Mouse (Mus musculus): Measurements from ENCODE around the gene Aadacl4. TPM values are rescaled to one million over a fixed set of nuclear protein-coding genes. Genes with fewer than 3 reads are reported as not detected.

Gene Aadacl4
- total and polyA plus RNA-seq, 3 experiments: not detected

DNA sequence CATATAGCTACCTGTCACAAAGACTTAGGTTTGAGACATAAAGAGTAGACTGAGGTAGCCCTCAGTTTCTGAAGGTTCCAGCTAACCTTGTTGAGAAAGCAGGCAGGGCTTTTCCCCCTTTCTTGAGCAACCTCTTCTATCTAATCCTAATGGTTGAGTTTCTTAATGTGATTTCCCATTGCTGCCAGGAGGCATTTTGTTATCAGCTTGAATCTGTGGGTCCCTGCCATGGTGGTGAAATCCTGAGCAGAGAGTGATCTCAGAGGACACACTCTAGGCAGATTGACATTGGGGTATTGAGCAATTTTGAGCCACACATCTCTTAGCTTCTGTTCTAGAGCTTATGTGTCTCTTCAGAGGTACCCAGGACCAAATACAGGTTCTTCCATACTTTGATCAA is 24.8 kb downstream of the Aadacl4 start:
- no peaks in the 10 kb centered on the region for H3K27me3 ChIP-seq (ENCODE audit: control insufficient read depth in 1 of 2, insufficient read depth in 2 of 2, low read length in 2 of 2)
- H3K4me3 ChIP-seq (ENCODE audit: control insufficient read depth in 1 of 2, insufficient read depth in 1 of 2, low read depth in 2 of 2, low read length in 2 of 2): no peak overlapping the region
- no peak for TF ChIP-seq NELFE (IDR thresholded peaks at IDR 0.05; ENCODE audit: low read depth, low read length)
- no peak for TF ChIP-seq RAD21 (IDR thresholded peaks at IDR 0.05; ENCODE audit: low read depth, low read length)
- TF ChIP-seq HCFC1 (IDR thresholded peaks at IDR 0.05; ENCODE audit: low read depth, low read length): no peak
- TF ChIP-seq EP300 (IDR thresholded peaks at IDR 0.05; ENCODE audit: low read depth in 1 of 2, low read length in 2 of 2): no peak
- TF ChIP-seq NRF1 (IDR thresholded peaks at IDR 0.05; ENCODE audit: insufficient read depth, low read depth, low read length, poor library complexity, severe bottlenecking): no peak
- no peak for TF ChIP-seq GABPA (IDR thresholded peaks at IDR 0.05; ENCODE audit: low read depth, low read length)
- TF ChIP-seq E2F4 (IDR thresholded peaks at IDR 0.05; ENCODE audit: borderline replicate concordance, low read depth, low read length): no peak
- TF ChIP-seq JUND (IDR thresholded peaks at IDR 0.05; ENCODE audit: low read depth, low read length): no peak
- no peak for TF ChIP-seq ZC3H11A (IDR thresholded peaks at IDR 0.05; ENCODE audit: low read depth, low read length)
- no peak for TF ChIP-seq MYB (IDR thresholded peaks at IDR 0.05; ENCODE audit: low read depth, low read length)
- no peak for TF ChIP-seq ZMIZ1 (IDR thresholded peaks at IDR 0.05; ENCODE audit: low read depth, low read length)
- TF ChIP-seq POLR2AphosphoS2 (IDR thresholded peaks at IDR 0.05; ENCODE audit: low read length): no peak
- no peak for TF ChIP-seq MAX (IDR thresholded peaks at IDR 0.05; ENCODE audit: low read length)
- H3K9me3 ChIP-seq (replicated peaks; ENCODE audit: insufficient read depth, low read length): no peaks in the 10 kb centered on the region
- H3K9ac ChIP-seq (ENCODE audit: control insufficient read depth, low read depth, low read length, poor library complexity, severe bottlenecking): no peak overlapping the region
- no peaks in the 10 kb centered on the region for H3K79me2 ChIP-seq (ENCODE audit: control insufficient read depth, insufficient read depth, low read length, poor library complexity)
- no peaks in the 10 kb centered on the region for H3K36me3 ChIP-seq (ENCODE audit: control insufficient read depth in 1 of 2, insufficient read depth in 2 of 2, low read length in 2 of 2)
- no peak for DNase-seq (ENCODE audit: low read depth, low spot score)
- H3K27ac ChIP-seq (ENCODE audit: control insufficient read depth, low read depth, low read length): no peak overlapping the region
- no peaks in the 10 kb centered on the region for H3K4me1 ChIP-seq (ENCODE audit: control insufficient read depth in 1 of 2, insufficient read depth in 2 of 2, low read length in 2 of 2)

Other genes starting within 250 kb of the Aadacl4 start
- not detected in 2 replicates for gene Pramef20, start 235.8 kb upstream of the Aadacl4 start, total RNA-seq (2012; rRNA removed)
- not detected for gene Pramef20, start 235.8 kb upstream of the Aadacl4 start, polyA plus RNA-seq (2012; ENCODE audit: insufficient read depth in 1 of 2, insufficient read length in 2 of 2, low read depth in 1 of 2, low replicate concordance in 2 of 2, missing spikeins in 1 of 2)
- not detected in 2 replicates for gene Pramef12, start 205.2 kb upstream of the Aadacl4 start, total RNA-seq (2012; rRNA removed)
- not detected for gene Pramef12, start 205.2 kb upstream of the Aadacl4 start, polyA plus RNA-seq (2012; ENCODE audit: insufficient read depth in 1 of 2, insufficient read length in 2 of 2, low read depth in 1 of 2, low replicate concordance in 2 of 2, missing spikeins in 1 of 2)
- gene 1700012P22Rik, start 174.9 kb upstream of the Aadacl4 start, total RNA-seq (2012; rRNA removed): not detected in 2 replicates
- gene 1700012P22Rik, start 174.9 kb upstream of the Aadacl4 start, polyA plus RNA-seq (2012; ENCODE audit: insufficient read depth in 1 of 2, insufficient read length in 2 of 2, low read depth in 1 of 2, low replicate concordance in 2 of 2, missing spikeins in 1 of 2): not detected
- not detected in 2 replicates for gene Gm9944, start 160.4 kb upstream of the Aadacl4 start, total RNA-seq (2012; rRNA removed)
- gene Gm9944, start 160.4 kb upstream of the Aadacl4 start, polyA plus RNA-seq (2012; ENCODE audit: insufficient read depth in 1 of 2, insufficient read length in 2 of 2, low read depth in 1 of 2, low replicate concordance in 2 of 2, missing spikeins in 1 of 2): not detected
- gene Aadacl3, start 150.0 kb upstream of the Aadacl4 start, total RNA-seq (2012; rRNA removed): not detected in 2 replicates
- gene Aadacl3, start 150.0 kb upstream of the Aadacl4 start, polyA plus RNA-seq (2012; ENCODE audit: insufficient read depth in 1 of 2, insufficient read length in 2 of 2, low read depth in 1 of 2, low replicate concordance in 2 of 2, missing spikeins in 1 of 2): not detected
- gene 9430007A20Rik, start 93.9 kb upstream of the Aadacl4 start, total RNA-seq (2012; rRNA removed): not detected in 2 replicates
- not detected for gene 9430007A20Rik, start 93.9 kb upstream of the Aadacl4 start, polyA plus RNA-seq (2012; ENCODE audit: insufficient read depth in 1 of 2, insufficient read length in 2 of 2, low read depth in 1 of 2, low replicate concordance in 2 of 2, missing spikeins in 1 of 2)
- not detected in 2 replicates for gene Gm13124, start 48.6 kb upstream of the Aadacl4 start, total RNA-seq (2012; rRNA removed)
- not detected for gene Gm13124, start 48.6 kb upstream of the Aadacl4 start, polyA plus RNA-seq (2012; ENCODE audit: insufficient read depth in 1 of 2, insufficient read length in 2 of 2, low read depth in 1 of 2, low replicate concordance in 2 of 2, missing spikeins in 1 of 2)
- not detected in 2 replicates for gene Gm436, start 72.7 kb downstream of the Aadacl4 start, total RNA-seq (2012; rRNA removed)
- not detected for gene Gm436, start 72.7 kb downstream of the Aadacl4 start, polyA plus RNA-seq (2012; ENCODE audit: insufficient read depth in 1 of 2, insufficient read length in 2 of 2, low read depth in 1 of 2, low replicate concordance in 2 of 2, missing spikeins in 1 of 2)
- gene Gm13178, start 107.7 kb downstream of the Aadacl4 start, total RNA-seq (2012; rRNA removed): not detected in 2 replicates
- not detected for gene Gm13178, start 107.7 kb downstream of the Aadacl4 start, polyA plus RNA-seq (2012; ENCODE audit: insufficient read depth in 1 of 2, insufficient read length in 2 of 2, low read depth in 1 of 2, low replicate concordance in 2 of 2, missing spikeins in 1 of 2)
- not detected in 2 replicates for gene Gm438, start 172.9 kb downstream of the Aadacl4 start, total RNA-seq (2012; rRNA removed)
- not detected for gene Gm438, start 172.9 kb downstream of the Aadacl4 start, polyA plus RNA-seq (2012; ENCODE audit: insufficient read depth in 1 of 2, insufficient read length in 2 of 2, low read depth in 1 of 2, low replicate concordance in 2 of 2, missing spikeins in 1 of 2)